Mouse (Mus musculus): Measurements from ENCODE around the gene Ttyh3.
A peak's percentile ranks its signal among the peaks of the same experiment; 100 is the strongest.
"Not testable (repeated sequence)": the region's sequence is repeated elsewhere in the genome, so short reads cannot be mapped to it uniquely, and the experiment has no call there.

The Ttyh3 gene

DNA sequence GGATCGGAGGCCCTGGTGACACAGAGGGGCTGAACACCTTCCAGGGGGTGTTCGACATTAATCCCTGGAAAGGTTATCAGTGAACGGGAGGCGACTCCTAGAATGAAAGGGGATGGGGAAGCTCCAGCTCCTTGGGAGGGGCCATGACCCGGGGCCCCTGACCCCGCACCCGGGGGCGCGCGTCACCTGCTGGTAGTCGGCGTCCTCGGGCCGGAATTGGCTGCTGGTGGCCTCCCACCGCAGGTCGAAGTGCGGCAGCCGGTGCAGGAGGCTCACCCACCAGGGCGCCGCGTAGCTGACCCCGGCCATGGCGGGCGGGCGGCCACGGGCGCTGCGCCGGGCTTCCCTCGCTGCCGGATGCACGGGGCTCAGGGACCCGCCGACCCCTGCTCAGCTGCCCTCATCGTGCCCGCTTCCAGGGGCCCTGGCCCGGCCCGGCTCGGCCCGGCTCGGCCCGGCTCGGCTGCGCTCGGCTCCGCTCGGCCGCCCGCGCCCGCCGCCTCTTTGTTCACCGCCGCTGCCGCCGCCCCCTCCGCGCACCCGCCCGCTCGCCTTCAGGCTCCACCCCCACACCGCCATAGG is at the start of gene Ttyh3:
TSS of gene Ttyh3 (minus strand) at position 513 of the 582 bp plus-strand sequence.
- peak in 1 of 2 experiments; percentile 51 for DNase-seq (ENCODE audit: low spot score in 2 of 2)

DNA sequence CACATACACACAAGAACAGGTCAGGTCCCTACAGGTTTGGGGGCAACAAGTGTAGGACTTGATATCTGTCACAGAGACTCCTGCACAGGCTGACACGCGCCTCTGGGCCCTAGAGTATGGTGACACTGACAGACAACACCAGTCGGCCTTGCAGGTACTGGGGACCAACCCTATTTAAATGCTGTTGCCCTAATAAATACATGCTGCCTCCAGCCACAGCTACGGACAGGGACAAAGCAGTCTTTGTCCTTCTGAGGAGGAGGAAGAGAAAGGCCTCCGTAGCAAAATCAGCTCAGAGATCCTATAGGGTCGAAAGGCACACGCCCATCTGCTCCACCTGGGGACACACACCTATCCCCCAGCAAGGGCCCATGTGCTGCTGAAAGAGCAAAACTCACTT is 47.2 kb upstream of the Ttyh3 start:
- DNase-seq (ENCODE audit: low spot score in 2 of 2) = no peak

DNA sequence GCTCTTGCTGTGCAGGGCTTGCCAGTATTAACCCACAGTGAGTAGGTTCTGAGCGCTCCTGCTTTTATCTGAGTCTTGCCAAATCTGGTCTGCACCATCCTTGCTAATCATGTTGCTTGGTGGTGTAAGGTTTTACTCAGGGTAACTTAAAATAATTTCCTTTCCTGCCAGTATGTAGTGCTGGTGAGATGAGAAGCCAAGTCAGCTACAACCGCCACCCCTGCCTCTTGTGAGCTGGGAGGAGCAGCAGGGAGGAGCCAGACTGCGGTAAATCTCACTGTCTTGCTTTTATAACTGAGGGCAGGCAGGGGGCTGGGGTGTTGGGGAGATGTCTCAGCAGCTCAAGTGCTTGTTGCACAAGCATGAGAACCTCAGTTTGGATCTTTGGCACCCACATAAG is 39.6 kb upstream of the Ttyh3 start:
- no peak for DNase-seq (ENCODE audit: low spot score in 2 of 2)

DNA sequence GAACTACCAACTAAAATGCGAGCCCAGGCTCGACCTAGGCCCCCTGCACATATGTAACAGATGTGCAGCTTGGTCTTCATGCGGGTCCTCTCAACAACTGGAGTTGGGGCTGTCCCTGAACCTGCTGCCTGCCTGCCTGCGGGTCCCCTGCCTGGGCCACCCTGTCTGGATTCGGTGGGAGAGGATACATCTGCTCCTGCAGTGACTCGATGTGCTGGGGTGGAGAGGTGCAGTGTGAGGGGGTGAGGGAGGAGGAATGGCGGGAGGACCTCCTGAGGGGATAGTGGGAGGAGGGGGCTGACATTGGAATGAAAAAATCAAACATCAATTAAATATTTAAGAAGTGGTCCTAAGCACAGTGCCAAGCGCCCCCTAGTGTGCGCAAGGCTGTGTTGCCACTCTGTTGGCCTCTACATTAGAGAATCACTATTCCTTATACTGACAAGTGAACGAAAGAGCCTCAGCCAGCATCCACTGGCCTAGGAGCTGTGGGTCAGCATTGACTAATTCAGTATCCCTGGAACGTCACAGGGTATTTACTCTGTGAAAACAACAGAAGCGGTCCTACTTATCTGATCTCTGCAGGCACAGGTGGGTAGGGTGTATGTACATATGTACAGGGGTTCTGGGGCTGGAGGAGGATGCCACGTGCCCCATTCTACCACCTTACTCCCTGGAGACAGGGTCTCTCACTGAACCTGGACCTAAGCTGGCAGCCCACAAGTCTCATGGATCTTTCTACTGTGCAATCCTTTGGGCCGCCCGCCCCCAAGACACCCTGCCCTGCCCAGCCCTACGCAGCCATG is 35.7 kb upstream of the Ttyh3 start:
- DNase-seq (ENCODE audit: low spot score in 2 of 2) = peak in 1 of 2 experiments; percentile 37

DNA sequence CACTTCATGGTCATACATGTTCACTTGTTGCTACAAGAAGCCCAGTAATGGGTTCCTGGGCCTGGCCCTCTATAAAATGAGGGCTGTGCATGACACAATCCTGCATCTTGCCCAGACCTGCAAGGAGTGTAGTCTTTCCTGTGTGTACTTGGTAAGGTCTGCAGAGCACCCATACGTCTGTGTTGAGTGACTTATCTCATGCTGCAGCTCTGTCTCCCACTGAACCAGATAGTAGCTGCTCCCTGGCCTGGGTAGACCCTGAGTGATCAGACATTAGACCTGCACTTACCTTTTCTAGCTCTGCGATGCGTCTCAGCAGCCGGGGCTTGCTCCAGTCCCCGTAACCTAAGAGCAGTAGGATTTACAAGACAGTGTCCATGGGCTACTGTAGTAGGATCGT is 33.3 kb upstream of the Ttyh3 start:
- DNase-seq (ENCODE audit: low spot score in 2 of 2) = no peak

DNA sequence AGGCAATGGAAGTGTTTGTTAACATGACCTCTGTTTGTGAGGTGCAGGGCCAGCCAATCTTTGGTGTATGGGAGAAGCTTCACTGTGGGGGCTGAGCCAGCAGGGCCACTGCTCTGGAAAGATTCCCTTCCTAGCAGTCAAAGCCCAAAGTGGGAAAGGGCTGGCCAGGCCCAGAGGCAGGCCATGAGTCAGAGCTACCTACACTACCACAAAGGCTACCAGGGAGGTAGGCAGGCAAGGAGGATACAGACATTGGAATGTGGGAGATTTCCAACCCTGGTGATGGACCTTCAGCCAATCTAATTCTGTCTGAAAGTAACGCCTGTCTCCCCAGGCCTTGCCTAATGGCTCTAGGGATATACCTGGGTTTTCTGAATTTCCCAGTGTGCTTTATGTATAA is 32.1 kb upstream of the Ttyh3 start:
- DNase-seq (ENCODE audit: low spot score in 2 of 2) = no peak

DNA sequence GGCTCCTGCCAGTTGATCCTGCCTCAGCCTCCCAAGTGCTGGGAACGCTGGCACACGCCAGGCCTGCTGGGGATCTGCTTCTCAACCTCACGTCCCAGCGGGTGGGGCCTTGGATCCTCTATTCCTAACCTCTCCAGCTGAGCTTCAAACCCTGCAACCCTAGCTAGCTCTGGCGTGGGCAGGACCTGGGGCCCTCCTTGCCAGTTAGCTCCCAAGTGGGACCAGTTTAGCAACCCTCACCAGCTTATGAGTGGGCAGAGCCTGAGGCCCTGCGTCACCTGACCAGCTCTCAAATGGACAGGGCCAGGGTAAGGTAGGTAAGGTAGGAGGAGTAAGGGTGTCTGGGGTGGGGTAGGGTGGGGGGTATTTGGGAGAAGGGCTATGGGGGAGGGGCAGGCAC is 31.2 kb upstream of the Ttyh3 start:
- DNase-seq (ENCODE audit: low spot score in 2 of 2) = no peak

DNA sequence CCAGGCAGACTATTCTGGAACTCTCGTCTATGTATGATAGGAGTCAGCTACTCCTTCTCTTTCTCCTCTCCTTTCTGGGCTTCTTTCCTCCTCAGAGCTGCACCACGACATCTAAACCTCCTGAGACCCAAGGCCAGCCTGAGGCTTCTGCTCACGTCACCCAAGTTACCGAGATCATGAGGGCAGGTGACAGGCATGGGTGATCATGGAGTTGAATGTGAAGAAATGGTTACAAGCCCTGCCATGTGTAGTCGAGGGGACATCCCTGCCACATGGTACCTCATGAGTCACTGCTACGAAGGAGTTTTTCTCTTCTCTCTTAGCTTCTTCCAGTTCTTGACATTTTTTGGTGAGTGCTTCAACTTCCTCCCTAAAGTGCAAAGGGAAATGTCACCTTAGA is 28.3 kb upstream of the Ttyh3 start:
- peak; percentile 44 to 51 for DNase-seq (ENCODE audit: low spot score in 2 of 2)

DNA sequence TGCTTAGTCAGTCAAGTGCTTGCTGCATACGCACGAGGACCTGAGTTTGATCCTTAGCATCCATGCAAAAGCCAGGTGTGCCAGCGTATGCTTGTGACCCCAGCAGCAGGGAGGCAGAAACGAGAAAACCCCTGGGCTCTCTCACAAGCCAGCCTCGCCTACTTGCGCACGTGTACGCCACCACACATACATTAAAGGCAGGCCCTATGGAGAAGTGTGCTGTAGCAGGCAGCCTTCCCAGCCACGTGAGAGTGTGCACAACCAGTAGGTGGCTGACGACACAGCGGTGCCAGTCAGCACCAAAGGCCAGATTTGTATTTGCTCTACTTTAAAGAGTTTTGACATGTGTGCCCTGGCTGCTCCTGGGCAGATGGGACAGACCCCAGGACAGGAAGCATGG is 26.8 kb upstream of the Ttyh3 start:
- no peak for DNase-seq (ENCODE audit: low spot score in 2 of 2)

DNA sequence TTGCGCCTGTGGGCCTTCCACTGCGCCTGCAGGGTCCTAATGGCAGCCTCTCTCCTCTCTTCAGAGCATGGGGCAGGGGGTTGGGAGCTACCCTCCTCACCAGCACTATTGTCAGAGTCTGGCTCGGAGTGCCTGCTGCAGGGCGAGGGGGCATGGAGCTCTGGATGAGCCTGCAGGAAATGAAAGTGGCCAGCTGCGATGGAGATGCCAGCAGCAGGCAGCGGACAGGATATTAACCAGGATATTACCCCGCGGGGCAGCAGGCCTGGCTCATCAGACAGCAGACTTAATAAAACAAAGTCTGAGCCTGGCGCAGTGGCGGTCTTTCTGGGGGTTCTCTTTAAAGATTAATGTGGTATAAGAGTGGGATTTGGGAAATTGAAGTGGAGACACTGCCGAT is 26.2 kb upstream of the Ttyh3 start:
- DNase-seq (ENCODE audit: low spot score in 2 of 2) = no peak

DNA sequence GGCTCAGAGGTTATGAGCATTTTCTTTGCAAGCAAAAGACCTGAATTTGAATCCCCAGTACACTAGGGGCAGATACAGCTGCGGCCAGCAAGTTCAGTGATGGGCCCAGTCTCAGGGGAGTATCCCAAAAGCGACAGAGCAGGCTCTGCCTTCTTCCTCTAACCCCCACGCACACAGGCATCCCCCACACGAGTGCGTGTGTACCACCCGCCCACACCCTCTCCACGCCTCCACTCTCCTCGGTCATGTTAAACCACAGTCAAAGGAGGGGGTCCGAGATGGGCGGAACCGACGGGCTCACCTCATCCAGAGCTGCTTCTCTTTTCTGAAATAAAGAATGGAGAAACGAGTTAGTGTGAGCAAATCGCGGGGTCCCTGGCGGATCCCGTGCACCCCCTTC is 25.2 kb upstream of the Ttyh3 start:
- DNase-seq (ENCODE audit: low spot score in 2 of 2) = peak; percentile 58 to 66

DNA sequence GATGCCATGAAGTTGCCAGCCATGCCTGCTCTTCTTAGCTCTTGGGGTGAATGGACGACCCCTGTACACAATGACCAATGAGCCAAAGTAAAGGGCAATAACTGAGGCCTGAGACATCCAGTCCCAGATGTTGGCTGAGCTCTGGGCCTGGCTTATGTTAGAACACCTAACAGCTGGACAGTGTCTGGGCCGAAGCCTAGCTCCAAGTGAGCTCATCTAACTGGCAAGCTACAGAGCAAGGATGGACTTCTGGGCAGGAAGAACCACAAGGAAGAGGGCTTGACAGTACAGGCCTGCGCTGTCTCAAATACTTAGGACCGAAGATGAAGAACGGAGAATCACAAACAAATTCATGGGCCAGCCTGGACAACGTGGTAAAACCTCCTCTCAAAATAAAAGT is 23.8 kb upstream of the Ttyh3 start:
- not testable (repeated sequence) for DNase-seq (ENCODE audit: low spot score in 2 of 2)

DNA sequence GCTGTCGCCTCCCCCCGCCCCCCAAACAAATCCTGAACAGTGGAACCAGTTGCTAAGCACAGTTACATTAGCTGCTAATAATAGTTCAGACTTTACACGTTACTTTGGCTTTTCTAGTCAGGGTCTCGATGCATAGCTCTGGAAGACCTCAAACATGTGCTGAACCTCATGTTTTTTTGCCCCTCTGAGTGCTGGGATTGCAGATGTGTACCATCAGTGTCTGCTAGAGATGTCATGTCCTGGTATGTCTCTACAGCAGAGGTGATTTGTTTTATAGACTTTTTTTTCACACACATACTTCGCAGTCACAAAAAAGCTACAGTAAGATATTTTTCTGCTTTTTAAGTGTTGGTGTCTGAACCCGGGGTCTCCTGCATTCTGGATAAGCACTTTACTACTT is 23.3 kb upstream of the Ttyh3 start:
- no peak for DNase-seq (ENCODE audit: low spot score in 2 of 2)

DNA sequence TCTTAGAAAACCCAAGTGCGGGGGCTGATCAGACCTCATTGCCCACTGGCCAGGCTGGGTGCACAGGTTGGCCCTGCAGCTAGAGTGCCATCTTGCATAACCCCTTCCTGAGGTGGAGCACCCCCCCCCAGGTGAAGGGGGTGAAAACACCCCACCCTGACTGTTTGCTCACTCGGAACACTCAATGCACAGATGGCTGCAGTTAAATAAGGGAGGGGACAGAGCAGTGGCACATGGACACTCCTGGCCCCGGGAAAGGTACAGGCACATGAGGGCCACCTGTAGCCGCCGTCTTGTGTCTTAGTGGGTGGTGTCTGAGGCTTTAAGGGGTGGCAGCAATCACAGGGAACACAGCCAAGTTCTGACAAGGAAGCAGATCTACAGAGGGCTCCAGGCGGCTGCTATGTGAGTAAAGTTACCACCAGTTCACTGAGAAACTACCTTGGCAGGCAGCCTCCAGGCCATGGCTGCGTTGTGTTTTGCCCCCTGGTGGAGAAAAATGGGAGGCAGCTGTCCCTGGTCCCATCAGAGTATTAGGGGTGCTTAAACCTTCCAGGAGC is 14.9 kb upstream of the Ttyh3 start:
- DNase-seq (ENCODE audit: low spot score in 2 of 2) = peak; percentile 79 to 82

DNA sequence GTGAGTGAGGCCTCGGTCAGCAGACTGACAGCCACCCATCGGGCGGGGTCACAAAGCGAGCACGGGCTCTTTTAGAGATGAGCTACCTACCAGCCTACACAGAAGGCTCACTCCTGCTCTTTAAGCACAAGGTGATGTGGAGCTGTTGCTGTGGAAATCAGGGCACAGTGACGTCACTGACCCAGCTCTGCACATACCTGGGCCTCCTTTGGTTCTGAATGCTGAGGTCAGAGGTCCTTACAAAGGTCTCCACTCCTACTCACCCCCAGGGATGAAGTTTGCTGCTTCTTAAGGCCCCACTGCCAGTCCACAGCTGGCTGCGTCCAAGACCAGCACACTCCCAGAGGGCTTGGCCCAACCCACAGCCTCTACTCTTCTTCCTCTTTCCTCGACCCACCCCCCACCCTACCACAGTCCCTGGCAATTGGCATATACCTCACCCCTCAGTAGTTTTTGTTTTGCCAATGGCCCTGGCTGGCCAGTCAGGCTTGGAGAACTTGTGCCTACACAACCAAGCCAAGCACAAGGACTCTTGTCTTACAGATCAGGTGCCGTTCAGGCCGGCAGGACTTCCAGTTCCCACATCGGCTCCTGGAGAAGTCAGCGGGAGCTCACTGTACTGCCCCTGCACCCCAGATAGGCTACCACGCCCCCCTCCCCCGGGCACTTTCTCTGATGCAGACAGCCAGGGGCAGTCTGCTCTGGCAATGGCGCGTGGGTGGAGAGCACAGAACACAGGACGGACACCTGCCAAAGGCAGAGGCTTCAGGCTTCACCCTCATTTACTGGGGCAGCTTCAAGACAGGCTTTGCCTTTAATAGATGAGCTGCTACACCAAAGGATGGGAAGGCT is 14.1 kb upstream of the Ttyh3 start:
- DNase-seq (ENCODE audit: low spot score in 2 of 2) = peak; percentile 74 to 76

DNA sequence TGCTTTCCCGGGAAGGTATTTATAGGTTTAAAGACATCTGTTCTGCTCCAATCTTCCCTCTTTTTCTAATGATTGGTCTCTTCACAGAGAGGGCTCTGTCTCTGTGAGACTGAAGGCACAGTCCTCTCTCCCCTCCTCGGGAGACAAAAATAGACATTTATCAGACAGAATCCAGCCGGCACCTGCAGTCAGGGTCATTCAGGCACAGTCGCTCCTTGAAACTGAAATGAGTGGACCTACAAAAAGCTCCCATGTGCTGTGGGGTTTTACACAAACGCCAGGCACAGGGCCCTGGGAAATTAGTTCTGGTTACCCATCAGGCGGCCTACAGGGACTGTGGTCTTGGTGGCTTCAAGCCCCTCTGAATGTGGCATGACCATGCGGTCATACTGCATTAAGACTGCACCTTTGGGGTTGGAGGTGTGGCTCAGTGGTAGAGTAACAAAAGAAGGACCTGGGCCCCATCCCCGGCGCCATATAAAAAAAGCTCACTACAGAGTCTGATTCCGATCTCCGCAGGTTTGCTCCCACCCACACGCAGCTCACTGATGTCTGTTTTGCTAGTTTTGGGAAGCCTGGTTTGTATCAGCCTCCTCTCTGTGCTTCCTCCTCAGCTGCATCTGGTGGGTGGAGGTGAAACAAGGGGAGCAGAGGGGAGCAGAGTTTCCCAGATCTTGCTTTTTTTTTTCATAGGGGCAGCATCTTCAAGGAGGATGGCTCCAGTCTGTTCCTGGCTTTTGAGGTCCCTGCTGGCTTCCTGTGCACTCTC is 13.2 kb upstream of the Ttyh3 start:
- peak; percentile 30 to 33 for DNase-seq (ENCODE audit: low spot score in 2 of 2)

DNA sequence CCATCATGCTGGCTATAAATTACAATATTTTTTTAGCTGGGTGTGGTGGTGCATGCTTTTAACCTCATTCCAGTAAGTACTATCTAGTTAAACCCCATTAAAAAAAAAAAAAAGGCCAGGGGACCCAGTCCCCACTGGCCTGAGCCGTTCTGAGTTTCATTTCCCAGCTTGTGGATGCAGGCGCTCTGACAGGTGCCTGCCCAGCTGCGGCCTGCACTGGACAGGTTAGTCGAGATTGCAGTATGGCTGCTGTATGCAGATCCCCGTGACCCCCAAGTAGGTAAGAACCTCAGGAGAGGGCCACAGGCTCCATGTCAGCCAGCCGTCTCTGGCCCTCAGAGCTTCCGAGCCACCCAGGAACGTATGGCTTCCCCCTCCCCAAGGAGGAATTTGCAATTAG is 12.6 kb upstream of the Ttyh3 start:
- no peak for DNase-seq (ENCODE audit: low spot score in 2 of 2)

DNA sequence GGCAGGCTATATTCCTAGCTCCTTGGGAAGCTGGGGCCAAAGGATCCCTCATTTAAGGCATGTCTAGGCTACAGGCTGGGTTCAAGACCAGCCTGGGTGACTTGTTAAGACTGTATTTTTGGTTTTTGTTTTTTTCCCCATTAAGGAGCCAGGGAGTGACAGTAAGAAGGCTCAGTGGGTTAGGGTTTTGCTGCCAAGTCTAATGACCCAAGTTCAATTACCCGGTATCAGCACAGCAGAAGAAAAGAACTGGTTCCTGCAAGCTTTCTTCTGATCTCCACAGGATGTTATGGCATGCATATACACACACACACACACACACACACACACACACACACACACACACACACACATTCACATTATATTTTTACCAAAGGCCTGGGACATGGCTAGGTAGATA is 11.6 kb upstream of the Ttyh3 start:
- no peak for DNase-seq (ENCODE audit: low spot score in 2 of 2)

DNA sequence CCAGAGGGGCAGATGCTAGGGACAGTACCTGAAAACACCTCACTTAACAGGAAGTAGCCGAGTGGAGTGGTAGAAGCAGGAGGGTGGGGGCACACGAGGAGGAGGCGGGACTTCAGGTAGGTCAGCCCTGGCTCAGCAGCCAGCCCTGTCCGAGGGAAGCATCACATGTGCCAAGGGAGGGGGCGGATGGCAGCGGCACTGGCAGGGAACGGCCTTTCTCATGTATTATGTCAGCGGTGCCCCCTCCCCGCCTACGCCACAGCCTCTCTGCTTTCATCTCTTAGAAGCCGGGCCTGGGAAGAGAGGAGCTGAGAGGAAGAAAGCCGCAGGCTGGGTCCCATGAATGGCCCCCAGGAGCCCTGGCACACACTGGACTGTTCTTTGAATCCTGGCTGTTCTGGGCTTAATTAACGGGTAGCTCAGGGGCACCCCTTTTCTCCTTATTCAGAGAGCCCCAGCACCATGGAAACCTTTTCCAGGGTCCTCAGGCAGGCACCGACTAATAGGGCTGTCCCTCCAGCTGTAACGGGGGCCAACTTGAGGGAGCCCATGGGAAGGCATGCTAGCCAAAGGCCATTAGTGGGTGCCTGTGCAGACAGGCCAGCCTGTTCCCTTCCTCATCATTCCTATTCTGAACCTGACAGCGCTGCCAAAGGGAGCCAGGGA is 10.9 kb upstream of the Ttyh3 start:
- DNase-seq (ENCODE audit: low spot score in 2 of 2) = peak in 1 of 2 experiments; percentile 27

DNA sequence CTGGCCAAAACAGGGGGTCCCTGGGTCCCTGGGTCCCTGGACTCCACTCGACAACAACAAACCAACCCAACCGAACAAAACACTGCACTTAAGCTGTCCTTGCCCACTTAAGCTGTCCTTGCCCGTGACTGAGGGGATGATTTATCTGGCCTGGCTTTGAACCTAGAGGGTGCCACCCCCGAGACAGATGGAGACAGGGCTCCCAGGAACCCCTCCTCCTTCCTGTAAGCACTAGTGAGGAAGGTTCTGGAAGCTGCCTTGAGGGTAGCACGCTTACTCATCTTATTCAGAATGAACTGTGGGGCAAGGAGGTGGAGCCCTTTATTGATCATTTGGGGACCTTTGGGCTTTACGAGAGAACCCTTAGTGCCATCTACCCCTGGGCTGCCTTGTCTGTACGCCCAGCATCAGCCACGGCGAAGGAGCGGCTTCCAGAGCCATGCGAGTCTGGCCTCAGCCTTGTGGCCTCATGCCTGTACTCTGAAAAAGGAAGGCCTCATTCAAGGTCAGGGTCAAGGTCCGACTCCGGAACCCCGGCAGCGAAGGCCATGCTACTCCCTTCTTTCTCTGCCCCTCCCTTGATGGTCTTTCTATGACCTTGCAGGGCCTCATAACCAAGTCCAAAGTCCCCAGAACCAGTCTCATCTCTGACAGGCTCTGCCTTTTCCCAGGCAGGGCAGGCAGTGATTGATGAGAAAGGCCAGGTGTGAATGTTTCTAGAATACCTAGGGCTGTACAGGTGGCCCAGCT is 5.4 kb upstream of the Ttyh3 start:
- no peak for DNase-seq (ENCODE audit: low spot score in 2 of 2)

All from spleen, postnatal 36 days (tissue).